Mouse (Mus musculus): ENCODE data around the gene Tmem150c.

Gene Tmem150c

GRCm38 (mm10) chr5:100047871-100048270, 111.7 kb downstream of the Tmem150c start:
- peak in 1 of 2 experiments; percentile 55 for DNase-seq

GRCm38 (mm10) chr5:100047143-100047640, 112.4 kb downstream of the Tmem150c start:
- no peak for DNase-seq

- DNase-seq: no peak
Measured at GRCm38 (mm10) chr5:100046096-100046495, 113.5 kb downstream of the Tmem150c start.

GRCm38 (mm10) chr5:100044621-100045020, 115.0 kb downstream of the Tmem150c start:
- DNase-seq: no peak

- DNase-seq: no peak
Measured at GRCm38 (mm10) chr5:100044030-100044429, 115.6 kb downstream of the Tmem150c start.

GRCm38 (mm10) chr5:100043361-100043760, 116.2 kb downstream of the Tmem150c start:
- peak; percentile 73 for DNase-seq

- no peak for DNase-seq
Measured at GRCm38 (mm10) chr5:100042467-100042866, 117.1 kb downstream of the Tmem150c start.

GRCm38 (mm10) chr5:100041272-100041671, 118.3 kb downstream of the Tmem150c start:
- no peak for DNase-seq

- peak in 1 of 2 experiments; percentile 50 for DNase-seq
Measured at GRCm38 (mm10) chr5:100040281-100040784, 119.3 kb downstream of the Tmem150c start.

GRCm38 (mm10) chr5:100039602-100040142, 119.9 kb downstream of the Tmem150c start, which contains the start of the genes Hnrnpdl and Enoph1:
Gene Hnrnpdl, minus strand, starts transcription at chr5:100039664.
Gene Enoph1, plus strand, starts transcription at chr5:100039985.
- peak; percentile 93 to 95 for DNase-seq

- DNase-seq: peak; percentile 94 to 99
Measured at GRCm38 (mm10) chr5:100038714-100039601, 120.7 kb downstream of the Tmem150c start.

GRCm38 (mm10) chr5:100037965-100038713, 121.5 kb downstream of the Tmem150c start:
- DNase-seq: peak; percentile 87 to 91

GRCm38 (mm10) chr5:100036681-100037080, 122.9 kb downstream of the Tmem150c start:
- no peak for DNase-seq

- no peak for DNase-seq
Measured at GRCm38 (mm10) chr5:100035950-100036349, 123.7 kb downstream of the Tmem150c start.

GRCm38 (mm10) chr5:100032646-100033045, 127.0 kb downstream of the Tmem150c start:
- DNase-seq: no peak

GRCm38 (mm10) chr5:100032107-100032506, 127.5 kb downstream of the Tmem150c start:
- no peak for DNase-seq

- DNase-seq: no peak
Measured at GRCm38 (mm10) chr5:100030069-100030468, 129.5 kb downstream of the Tmem150c start.

All from cerebellum, adult 18-20 months (tissue).